Mouse (Mus musculus) embryonic facial prominence, embryonic 11.5 days (tissue): Measurements from ENCODE around the gene Ptges3l. TPM values are rescaled to one million over a fixed set of nuclear protein-coding genes. Genes with fewer than 3 reads are reported as not detected.
"Not testable (repeated sequence)": the region's sequence is repeated elsewhere in the genome, so short reads cannot be mapped to it uniquely, and the experiment has no call there.

Experiments
- ATAC-seq: fragments of 200-750 bp; cut with Nextera tagmentation; replicated peaks from 2 replicates; pipeline ENCODE4 v1.8.0; 2017; ENCODE audit warnings: low read depth; ENCODE audit not compliant: insufficient number of reproducible peaks, low FRiP score, low TSS enrichment
- DNase-seq: peaks from one replicate; pipeline ENCODE4 v3.0.0-alpha.2; 2015; ENCODE audit warnings: low spot score
- H3K27ac ChIP-seq: fragments of 300-500 bp; sonication (generic); replicated peaks from 2 replicates; pipeline ENCODE4 v1.5.1; 2014; ENCODE audit warnings: mild to moderate bottlenecking, low read depth, low read length, control low read depth
- H3K27me3 ChIP-seq: fragments of 300-500 bp; sonication (generic); 2 replicates; pipeline ENCODE4 v1.6.1; 2014; ENCODE audit warnings: mild to moderate bottlenecking, low read length, moderate library complexity, mixed read lengths; ENCODE audit not compliant: control insufficient read depth, insufficient read depth
- H3K36me3 ChIP-seq: fragments of 300-500 bp; sonication (generic); replicated peaks from 2 replicates; pipeline ENCODE4 v1.6.1; 2014; ENCODE audit warnings: low read depth, mild to moderate bottlenecking, low read length, moderate library complexity, mixed read lengths; ENCODE audit not compliant: control insufficient read depth, insufficient read depth
- H3K4me1 ChIP-seq: fragments of 300-500 bp; sonication (generic); 2 replicates; pipeline ENCODE4 v1.6.1; 2014; ENCODE audit warnings: low read length, mixed read lengths; ENCODE audit not compliant: control insufficient read depth, insufficient read depth
- H3K4me2 ChIP-seq: fragments of 300-500 bp; sonication (generic); 2 replicates; pipeline ENCODE4 v1.6.1; 2014; ENCODE audit warnings: low read depth, mild to moderate bottlenecking, control low read depth, low read length, moderate library complexity
- H3K4me3 ChIP-seq: fragments of 300-500 bp; sonication (generic); 2 replicates; pipeline ENCODE4 v1.5.1; 2014; ENCODE audit warnings: low read depth, low read length, control low read depth
- H3K9ac ChIP-seq: fragments of 300-500 bp; sonication (generic); replicated peaks from 2 replicates; pipeline ENCODE4 v1.6.1; 2014; ENCODE audit warnings: mild to moderate bottlenecking, control low read depth, low read length
- H3K9me3 ChIP-seq: fragments of 300-500 bp; sonication (generic); replicated peaks from 2 replicates; pipeline ENCODE4 v1.6.1; 2016; ENCODE audit warnings: mild to moderate bottlenecking, low read length, inconsistent platforms, mixed read lengths; ENCODE audit not compliant: control insufficient read depth
- WGBS: fragments of 180-500 bp; shearing (Covaris S2); extraction: QIAGEN DNeasy Blood & Tissue Kit; methylation state at CpG from one replicate; pipeline ENCODE4 v1.1.7; 2014; 5-methylcytosine and 5-hydroxymethylcytosine counted together
- polyA plus RNA-seq: library from polyadenylated mRNA; unstranded; fragments of >200 nt; fragmentation: Nextera tagmentation; extraction: Ambion mirVana; gene quantifications from 2 replicates; pipeline ENCODE4 v1.2.1, GENCODE M21; 2014

The Ptges3l gene
- polyA plus RNA-seq, 1 experiment from 2014 or later: 3.5 TPM

- ATAC-seq: no peak
- Histone ChIP-seq H3K27me3 (no peaks in the 10 kb centered on the region), H3K4me3 (no peak overlapping the region), H3K4me2 (no peak overlapping the region), H3K9ac (no peak overlapping the region), H3K9me3 (no peaks in the 10 kb centered on the region), H3K36me3 (no peaks in the 10 kb centered on the region), H3K27ac (no peak overlapping the region), H3K4me1 (no peaks in the 10 kb centered on the region; the same call in 1 of the 2 replicates)
- WGBS: 73% methylated on average over 10 of the region's 10 CpGs
- no peak for DNase-seq
Observed at GRCm38 (mm10) chr11:101452093-101452774, 27.1 kb upstream of the Ptges3l start.

DNA sequence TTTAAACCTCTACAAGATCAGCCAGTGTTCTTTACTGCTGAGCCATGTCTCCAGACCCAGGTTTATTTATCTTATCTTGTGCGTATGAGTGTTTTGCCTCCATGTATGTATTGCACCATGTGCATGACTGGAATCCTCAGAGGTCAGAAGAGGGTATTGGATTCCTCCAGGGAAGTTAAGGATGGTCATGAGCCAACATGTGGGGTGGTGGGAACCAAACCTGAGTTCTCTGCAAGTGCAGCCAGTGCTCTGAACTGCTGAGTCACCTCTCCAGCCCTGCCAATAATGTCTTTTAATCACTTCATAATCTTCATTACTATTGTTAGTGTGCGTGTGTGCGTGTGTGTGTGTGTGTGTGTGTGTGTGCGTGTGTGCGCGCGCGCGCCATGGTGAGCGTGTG lies 26.4 kb upstream of the Ptges3l start:
- 93% methylated on average over 10 of the region's 10 CpGs for WGBS
- H3K9me3 ChIP-seq: no peaks in the 10 kb centered on the region
- H3K36me3 ChIP-seq: no peaks in the 10 kb centered on the region
- DNase-seq (no peak), ATAC-seq (no peak)
- H3K4me3 ChIP-seq: no peak overlapping the region
- no peaks in the 10 kb centered on the region; the same call in 1 of the 2 replicates for H3K4me1 ChIP-seq
- H3K27me3 ChIP-seq: no peaks in the 10 kb centered on the region
- H3K9ac ChIP-seq: no peak overlapping the region
- H3K4me2 ChIP-seq: no peak overlapping the region
- no peak overlapping the region for H3K27ac ChIP-seq

- no peak overlapping the region for H3K4me3 ChIP-seq
- no peak for ATAC-seq
- H3K9me3 ChIP-seq: no peaks in the 10 kb centered on the region
- no peaks in the 10 kb centered on the region for H3K27me3 ChIP-seq
- no peak for DNase-seq
- no peak overlapping the region for H3K9ac ChIP-seq
- no peak overlapping the region for H3K27ac ChIP-seq
- WGBS: 81% methylated on average over 3 of the region's 3 CpGs
- H3K4me2 ChIP-seq: no peak overlapping the region
- H3K36me3 ChIP-seq: no peaks in the 10 kb centered on the region
- no peaks in the 10 kb centered on the region for H3K4me1 ChIP-seq
Observed at GRCm38 (mm10) chr11:101450394-101450793, 25.3 kb upstream of the Ptges3l start.

- not testable (repeated sequence) for H3K27me3 ChIP-seq, H3K4me3 ChIP-seq, ATAC-seq, H3K9me3 ChIP-seq, H3K27ac ChIP-seq, H3K4me1 ChIP-seq, H3K4me2 ChIP-seq, H3K36me3 ChIP-seq, H3K9ac ChIP-seq, DNase-seq
- 81% methylated on average over 4 of the region's 4 CpGs for WGBS
Observed at GRCm38 (mm10) chr11:101449596-101449995, 24.5 kb upstream of the Ptges3l start.

DNA sequence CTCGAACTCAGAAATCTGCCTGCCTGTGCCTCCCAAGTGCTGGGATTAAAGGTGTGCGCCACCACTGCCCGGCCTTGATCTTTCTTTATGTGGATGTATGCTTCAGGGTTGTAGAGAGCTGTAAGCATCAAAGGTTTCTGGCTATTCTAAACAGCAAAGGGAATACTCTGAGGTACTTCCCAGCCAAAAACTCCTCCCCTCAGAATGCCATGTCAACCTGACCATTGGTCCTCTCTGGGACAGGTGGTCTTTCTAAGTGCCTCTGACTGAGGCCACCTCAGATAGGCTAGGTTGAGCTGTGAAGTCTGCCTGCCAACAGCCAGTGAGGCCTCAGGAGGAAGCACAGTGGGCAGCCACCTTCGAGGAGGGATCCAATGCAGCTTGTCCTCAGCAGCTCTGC lies 23.8 kb upstream of the Ptges3l start:
- no peak for ATAC-seq
- Histone ChIP-seq H3K9me3 (no peaks in the 10 kb centered on the region), H3K27me3 (no peaks in the 10 kb centered on the region), H3K9ac (no peak overlapping the region), H3K4me3 (no peak overlapping the region), H3K27ac (no peak overlapping the region), H3K4me2 (no peak overlapping the region), H3K4me1 (no peaks in the 10 kb centered on the region), H3K36me3 (peaks cover 7% of the 10 kb centered on the region)
- 83% methylated on average over 4 of the region's 4 CpGs for WGBS
- no peak for DNase-seq

DNA sequence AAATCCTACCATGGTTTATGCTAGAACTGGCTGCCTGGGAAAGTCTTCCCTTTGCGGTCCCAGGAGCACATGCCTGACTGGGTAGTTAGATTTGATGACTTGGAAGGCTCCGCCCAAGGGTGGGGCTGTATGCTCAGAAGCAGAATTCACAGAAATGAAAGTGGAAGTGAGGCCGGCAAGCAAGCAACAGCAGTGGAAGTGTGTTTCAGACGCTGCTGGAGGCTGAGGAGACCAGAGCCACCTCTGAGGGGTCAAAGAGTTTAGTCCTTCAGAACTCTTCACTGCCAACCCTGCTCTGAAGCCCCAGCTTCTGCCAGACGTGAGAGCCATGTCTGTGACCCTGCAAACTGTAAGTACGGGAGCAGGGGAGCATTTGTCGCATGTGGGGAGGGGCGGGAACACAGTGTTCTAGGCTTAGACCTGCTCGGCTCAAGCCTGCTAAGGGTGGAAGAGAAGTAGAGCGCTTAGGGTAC lies 23.2 kb upstream of the Ptges3l start, which contains the start of gene Ifi35:
TSS of gene Ifi35 (plus strand) at position 134 of the 473 bp plus-strand sequence.
- no peaks in the 10 kb centered on the region for H3K9me3 ChIP-seq
- peak within 1 kb of the TSS; percentile 23 for H3K9ac ChIP-seq
- H3K27me3 ChIP-seq: no peaks in the 10 kb centered on the region
- DNase-seq (peak; percentile 39), ATAC-seq (no peak)
- WGBS: 36% methylated on average over 10 of the region's 10 CpGs
- no peaks in the 10 kb centered on the region for H3K4me1 ChIP-seq
- H3K27ac ChIP-seq: no peak within 1 kb of the TSS
- no peak within 1 kb of the TSS for H3K4me3 ChIP-seq
- peaks cover 7% of the 10 kb centered on the region for H3K36me3 ChIP-seq
- H3K4me2 ChIP-seq: peak within 1 kb of the TSS; percentile 13

DNA sequence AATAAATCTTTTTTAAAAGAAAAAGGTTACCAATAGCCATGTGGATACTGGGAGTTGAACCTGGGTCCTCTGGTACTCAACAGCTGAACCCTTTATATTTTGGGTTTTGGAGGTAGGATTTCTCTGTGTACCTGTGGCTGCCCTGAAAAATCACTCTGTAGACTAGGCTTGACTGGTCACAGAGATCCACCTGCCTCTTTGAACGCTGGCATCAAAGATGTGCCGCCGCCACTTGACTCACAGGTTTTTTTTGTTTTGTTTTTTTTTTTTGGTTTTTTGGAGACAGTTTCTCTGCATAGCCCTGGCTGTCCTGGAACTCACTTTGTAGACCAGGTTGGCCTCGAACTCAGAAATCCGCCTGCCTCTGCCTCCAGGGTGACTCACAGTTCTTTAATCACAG lies 22.7 kb upstream of the Ptges3l start:
- WGBS: 87% methylated on average over 5 of the region's 5 CpGs
- Histone ChIP-seq H3K36me3 (peaks cover 7% of the 10 kb centered on the region), H3K4me2 (no peak overlapping the region), H3K9ac (no peak overlapping the region), H3K4me1 (no peaks in the 10 kb centered on the region), H3K4me3 (no peak overlapping the region), H3K9me3 (no peaks in the 10 kb centered on the region), H3K27ac (no peak overlapping the region), H3K27me3 (no peaks in the 10 kb centered on the region)
- DNase-seq (no peak), ATAC-seq (no peak)

DNA sequence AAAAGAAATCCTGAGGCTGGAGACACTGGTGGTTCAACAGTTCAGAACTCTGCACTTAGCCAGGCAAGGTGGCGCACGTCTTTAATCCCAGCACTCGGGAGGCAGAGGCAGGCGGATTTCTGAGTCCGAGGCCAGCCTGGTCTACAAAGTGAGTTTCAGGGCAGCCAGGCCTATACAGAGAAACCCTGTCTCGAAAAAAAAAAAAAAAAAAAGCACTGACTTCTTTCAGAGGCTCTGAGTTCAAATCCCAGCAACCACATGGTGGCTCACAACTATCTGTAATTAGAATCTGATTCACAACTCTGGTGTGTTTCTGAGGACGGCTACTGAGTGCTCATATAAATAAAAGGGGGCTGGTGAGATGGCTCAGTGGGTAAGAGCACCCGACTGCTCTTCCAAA lies 21.7 kb upstream of the Ptges3l start:
- not testable (repeated sequence) for H3K36me3 ChIP-seq, H3K4me3 ChIP-seq, H3K4me2 ChIP-seq, H3K4me1 ChIP-seq, DNase-seq, H3K27me3 ChIP-seq, H3K27ac ChIP-seq, H3K9me3 ChIP-seq, ATAC-seq, H3K9ac ChIP-seq
- WGBS: 92% methylated on average over 8 of the region's 8 CpGs
